Mouse (Mus musculus): ENCODE measurements around the gene Galnt14. TPM values are rescaled to one million over a fixed set of nuclear protein-coding genes. Genes with fewer than 3 reads are reported as not detected.

Gene Galnt14
- polyA plus RNA-seq, 1 experiment: not detected

- H3K79me2 ChIP-seq (ENCODE audit: control insufficient read depth, insufficient read depth): no peaks in the 10 kb centered on the region
- no peak overlapping the region for H3ac ChIP-seq (ENCODE audit: control insufficient read depth, insufficient read length, low read depth)
- H3K27me3 ChIP-seq (ENCODE audit: control insufficient read depth, insufficient read depth, insufficient read length): peaks cover 9% of the 10 kb centered on the region
- TF ChIP-seq MYOD1 (IDR thresholded peaks at IDR 0.05; ENCODE audit: control insufficient read depth, insufficient read length, low read depth): no peak
- no peak for TF ChIP-seq MYOG (IDR thresholded peaks at IDR 0.05; ENCODE audit: control insufficient read depth, extremely low read depth, insufficient read length)
- TF ChIP-seq CTCF (IDR thresholded peaks at IDR 0.05; ENCODE audit: control insufficient read depth, insufficient read depth, insufficient read length): no peak
- no peak for TF ChIP-seq USF1 (IDR thresholded peaks at IDR 0.05; ENCODE audit: low read depth)
- TF ChIP-seq MAX (IDR thresholded peaks at IDR 0.05): no peak
- no peak for TF ChIP-seq CEBPB (IDR thresholded peaks at IDR 0.05; ENCODE audit: low read depth)
- no peak for TF ChIP-seq FOSL1 (IDR thresholded peaks at IDR 0.05; ENCODE audit: insufficient read depth, low read length, poor library complexity, severe bottlenecking)
- no peak overlapping the region for H3K4me3 ChIP-seq (ENCODE audit: insufficient read depth, poor library complexity, severe bottlenecking)
- no peaks in the 10 kb centered on the region for H3K79me3 ChIP-seq (ENCODE audit: low read depth)
- no peaks in the 10 kb centered on the region for H3K36me3 ChIP-seq (ENCODE audit: control insufficient read depth, insufficient read depth)
Observed at GRCm38 (mm10) chr17:73477096-73478076, 232.9 kb downstream of the Galnt14 start.

DNA sequence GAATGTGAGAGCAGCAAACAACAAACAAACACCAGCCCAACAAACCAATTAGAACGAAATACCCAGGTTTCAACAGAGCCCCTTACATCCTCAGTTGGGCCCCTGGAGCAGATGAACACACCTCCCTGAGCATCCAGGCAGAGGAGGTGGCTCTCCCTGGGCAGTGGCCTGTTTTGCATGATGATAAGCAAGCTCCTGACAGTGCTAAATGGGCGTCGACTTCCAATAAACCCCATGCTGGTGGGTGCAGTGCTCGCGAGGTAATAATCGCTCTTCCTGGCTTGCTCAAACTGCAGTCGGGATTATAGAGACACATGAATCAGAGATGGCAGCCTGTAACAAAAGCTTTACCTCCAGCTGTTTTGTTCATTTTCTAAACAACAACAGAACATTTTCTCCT lies 235.9 kb downstream of the Galnt14 start:
- H3K4me3 ChIP-seq (ENCODE audit: insufficient read depth, poor library complexity, severe bottlenecking): no peak overlapping the region
- no peaks in the 10 kb centered on the region for H3K79me2 ChIP-seq (ENCODE audit: control insufficient read depth, insufficient read depth)
- peaks cover 9% of the 10 kb centered on the region for H3K27me3 ChIP-seq (ENCODE audit: control insufficient read depth, insufficient read depth, insufficient read length)
- TF ChIP-seq CEBPB (IDR thresholded peaks at IDR 0.05; ENCODE audit: low read depth) (no peak), MYOD1 (IDR thresholded peaks at IDR 0.05; ENCODE audit: control insufficient read depth, insufficient read length, low read depth) (no peak), MAX (IDR thresholded peaks at IDR 0.05) (no peak), USF1 (IDR thresholded peaks at IDR 0.05; ENCODE audit: low read depth) (no peak)
- no peaks in the 10 kb centered on the region for H3K79me3 ChIP-seq (ENCODE audit: low read depth)
- no peak overlapping the region for H3ac ChIP-seq (ENCODE audit: control insufficient read depth, insufficient read length, low read depth)
- no peaks in the 10 kb centered on the region for H3K36me3 ChIP-seq (ENCODE audit: control insufficient read depth, insufficient read depth)

DNA sequence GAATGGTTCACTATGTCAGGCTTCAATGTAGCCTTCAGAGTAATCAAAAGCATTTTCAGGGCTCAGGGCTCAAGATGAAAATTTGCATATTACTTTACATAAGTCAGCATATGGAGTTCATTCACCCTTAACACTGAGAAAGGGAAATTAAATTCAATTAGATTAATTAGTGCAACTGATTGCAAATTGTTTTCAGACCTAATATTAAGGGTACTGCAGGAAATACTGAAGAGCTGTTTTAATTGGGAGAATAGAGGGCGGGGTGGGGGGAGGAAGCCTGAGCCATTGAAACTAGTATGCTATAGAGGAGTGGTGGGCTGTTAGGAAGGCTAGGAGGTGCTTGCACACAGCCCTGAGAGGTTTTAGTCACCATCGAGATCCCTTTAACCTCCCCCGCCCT lies 237.2 kb downstream of the Galnt14 start:
- Histone ChIP-seq H3K79me3 (ENCODE audit: low read depth) (no peaks in the 10 kb centered on the region), H3K79me2 (ENCODE audit: control insufficient read depth, insufficient read depth) (no peaks in the 10 kb centered on the region), H3K4me3 (ENCODE audit: insufficient read depth, poor library complexity, severe bottlenecking) (no peak overlapping the region), H3ac (ENCODE audit: control insufficient read depth, insufficient read length, low read depth) (no peak overlapping the region), H3K36me3 (ENCODE audit: control insufficient read depth, insufficient read depth) (no peaks in the 10 kb centered on the region), H3K27me3 (ENCODE audit: control insufficient read depth, insufficient read depth, insufficient read length) (peaks cover 5% of the 10 kb centered on the region)
- TF ChIP-seq CTCF (IDR thresholded peaks at IDR 0.05; ENCODE audit: control insufficient read depth, insufficient read depth, insufficient read length) (no peak), MYOD1 (IDR thresholded peaks at IDR 0.05; ENCODE audit: control insufficient read depth, insufficient read length, low read depth) (no peak), FOSL1 (IDR thresholded peaks at IDR 0.05; ENCODE audit: insufficient read depth, low read length, poor library complexity, severe bottlenecking) (no peak), MYOG (IDR thresholded peaks at IDR 0.05; ENCODE audit: control insufficient read depth, extremely low read depth, insufficient read length) (no peak), USF1 (IDR thresholded peaks at IDR 0.05; ENCODE audit: low read depth) (no peak), CEBPB (IDR thresholded peaks at IDR 0.05; ENCODE audit: low read depth) (no peak), MAX (IDR thresholded peaks at IDR 0.05) (no peak)

DNA sequence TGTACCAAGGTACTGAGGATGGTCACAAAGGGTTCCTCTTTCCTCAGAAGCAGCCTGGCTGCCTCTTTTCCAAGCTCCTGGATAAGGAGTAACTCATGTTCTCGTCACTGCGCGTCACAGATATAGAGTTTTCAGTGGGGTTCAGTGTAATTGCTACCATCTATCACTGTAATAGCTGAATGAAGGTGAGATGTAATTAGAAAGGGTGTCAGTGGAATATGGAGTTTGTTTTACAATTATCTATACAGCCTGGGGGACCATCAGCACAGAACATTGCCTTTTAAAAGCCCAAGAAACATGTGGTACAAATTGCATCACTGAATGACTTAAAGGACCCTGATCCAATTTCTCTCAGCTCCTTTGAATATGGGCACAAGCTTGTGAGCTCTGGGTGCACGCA lies 249.4 kb downstream of the Galnt14 start:
- no peaks in the 10 kb centered on the region for H3K36me3 ChIP-seq (ENCODE audit: control insufficient read depth, insufficient read depth)
- no peaks in the 10 kb centered on the region for H3K79me2 ChIP-seq (ENCODE audit: control insufficient read depth, insufficient read depth)
- no peaks in the 10 kb centered on the region for H3K79me3 ChIP-seq (ENCODE audit: low read depth)
- no peak overlapping the region for H3ac ChIP-seq (ENCODE audit: control insufficient read depth, insufficient read length, low read depth)
- TF ChIP-seq FOSL1 (IDR thresholded peaks at IDR 0.05; ENCODE audit: insufficient read depth, low read length, poor library complexity, severe bottlenecking) (no peak), MYOG (IDR thresholded peaks at IDR 0.05; ENCODE audit: control insufficient read depth, extremely low read depth, insufficient read length) (no peak), MAX (IDR thresholded peaks at IDR 0.05) (no peak), MYOD1 (IDR thresholded peaks at IDR 0.05; ENCODE audit: control insufficient read depth, insufficient read length, low read depth) (no peak), CTCF (IDR thresholded peaks at IDR 0.05; ENCODE audit: control insufficient read depth, insufficient read depth, insufficient read length) (no peak), CEBPB (IDR thresholded peaks at IDR 0.05; ENCODE audit: low read depth) (no peak), USF1 (IDR thresholded peaks at IDR 0.05; ENCODE audit: low read depth) (no peak)
- H3K27me3 ChIP-seq (ENCODE audit: control insufficient read depth, insufficient read depth, insufficient read length): no peaks in the 10 kb centered on the region
- no peak overlapping the region for H3K4me3 ChIP-seq (ENCODE audit: insufficient read depth, poor library complexity, severe bottlenecking)

- H3K79me2 ChIP-seq (ENCODE audit: control insufficient read depth, insufficient read depth): no peaks in the 10 kb centered on the region
- TF ChIP-seq MYOG (IDR thresholded peaks at IDR 0.05; ENCODE audit: control insufficient read depth, extremely low read depth, insufficient read length) (no peak), MAX (IDR thresholded peaks at IDR 0.05) (no peak), CEBPB (IDR thresholded peaks at IDR 0.05; ENCODE audit: low read depth) (no peak), MYOD1 (IDR thresholded peaks at IDR 0.05; ENCODE audit: control insufficient read depth, insufficient read length, low read depth) (no peak), FOSL1 (IDR thresholded peaks at IDR 0.05; ENCODE audit: insufficient read depth, low read length, poor library complexity, severe bottlenecking) (no peak), CTCF (IDR thresholded peaks at IDR 0.05; ENCODE audit: control insufficient read depth, insufficient read depth, insufficient read length) (no peak), USF1 (IDR thresholded peaks at IDR 0.05; ENCODE audit: low read depth) (no peak)
- H3K79me3 ChIP-seq (ENCODE audit: low read depth): no peaks in the 10 kb centered on the region
- no peaks in the 10 kb centered on the region for H3K27me3 ChIP-seq (ENCODE audit: control insufficient read depth, insufficient read depth, insufficient read length)
- H3K36me3 ChIP-seq (ENCODE audit: control insufficient read depth, insufficient read depth): no peaks in the 10 kb centered on the region
- H3K4me3 ChIP-seq (ENCODE audit: insufficient read depth, poor library complexity, severe bottlenecking): no peak overlapping the region
- H3ac ChIP-seq (ENCODE audit: control insufficient read depth, insufficient read length, low read depth): no peak overlapping the region
Observed at GRCm38 (mm10) chr17:73458741-73459140, 251.5 kb downstream of the Galnt14 start.
